Comparison of ENCODE assay signal across 26 mouse cellular contexts in genomic region chr2:101274045-101274664, GRCm38 (mm10).
DNase-seq lines count a peak whose midpoint lies in the region; ATAC-seq and TF ChIP-seq lines count a peak whose summit lies in the region.
"Had no signal": no experiment of that assay in that cellular context is flagged by ENCODE, and none has a peak within 500 bp of the region (broad histone marks: within the 10 kb centered on the region; RNA-seq: fewer than 3 reads in every experiment).

No protein-coding gene starts in this region.

- no peak overlapping the region for H3K27ac ChIP-seq in intestine, embryonic 14.5 days (ENCODE audit: low read depth)
- no peak overlapping the region for H3K27ac ChIP-seq in intestine, postnatal 0 days (ENCODE audit: low read depth, low read length)
- no peak overlapping the region for H3K27ac ChIP-seq in embryonic facial prominence, embryonic 10.5 days (replicated peaks)
- H3K27ac ChIP-seq: embryonic facial prominence, embryonic 13.5 days; forebrain, embryonic 10.5 days; forebrain, embryonic 13.5 days; heart, adult 2 months; heart, embryonic 10.5 days; heart, embryonic 13.5 days; hindbrain, embryonic 14.5 days; hindbrain, postnatal 0 days had no signal

- no peak overlapping the region for H3K9ac ChIP-seq in intestine, embryonic 14.5 days (ENCODE audit: low read length)
- H3K9ac ChIP-seq in intestine, postnatal 0 days (ENCODE audit: low read depth, low read length): no peak overlapping the region
- H3K9ac ChIP-seq: embryonic facial prominence, embryonic 13.5 days; forebrain, embryonic 13.5 days; heart, embryonic 13.5 days; hindbrain, embryonic 14.5 days had no signal

- DNase-seq in G1E (ENCODE audit: low spot score) (no peak), adipocyte (ENCODE audit: low spot score) (no peak)
- no peak for DNase-seq in intestine, embryonic 14.5 days (ENCODE audit: low spot score)
- peak; percentile 16 for DNase-seq in yolk sac, embryonic 10.5 days (ENCODE audit: low spot score)
- DNase-seq in embryonic facial prominence, embryonic 10.5 days (ENCODE audit: low spot score): no peak
- DNase-seq: adrenal gland, postnatal 10 days; adrenal gland, postnatal 36 days; cerebellum, adult 18-20 months; cerebellum, adult 9-10 months; cerebellum, postnatal 25 days; gastrocnemius, postnatal 10 days; gastrocnemius, postnatal 36 days; heart, adult 2 months; heart, postnatal 14 days; heart, postnatal 4 days had no signal

- no peaks in the 10 kb centered on the region for H3K9me3 ChIP-seq in G1E (replicated peaks)
- H3K9me3 ChIP-seq in intestine, embryonic 14.5 days (ENCODE audit: control insufficient read depth, low read length): no peaks in the 10 kb centered on the region
- H3K9me3 ChIP-seq in intestine, postnatal 0 days (ENCODE audit: control insufficient read depth): no peaks in the 10 kb centered on the region
- H3K9me3 ChIP-seq in embryonic facial prominence, embryonic 10.5 days: no peaks in the 10 kb centered on the region
- H3K9me3 ChIP-seq: embryonic facial prominence, embryonic 13.5 days; forebrain, embryonic 10.5 days; forebrain, embryonic 13.5 days; heart, embryonic 10.5 days; heart, embryonic 13.5 days had no signal

- H3K4me3 ChIP-seq in G1E (ENCODE audit: low read depth, low read length): no peak overlapping the region
- H3K4me3 ChIP-seq in intestine, embryonic 14.5 days (ENCODE audit: low read depth, low read length): no peak overlapping the region
- H3K4me3 ChIP-seq in intestine, postnatal 0 days (ENCODE audit: low read depth, low read length): no peak overlapping the region
- H3K4me3 ChIP-seq in embryonic facial prominence, embryonic 10.5 days: no peak overlapping the region
- H3K4me3 ChIP-seq: embryonic facial prominence, embryonic 13.5 days; forebrain, embryonic 10.5 days; forebrain, embryonic 13.5 days; heart, adult 2 months; heart, embryonic 10.5 days; heart, embryonic 13.5 days had no signal

- TF ChIP-seq CTCF in G1E (IDR thresholded peaks at IDR 0.05; ENCODE audit: low read depth, low read length): no peak
- TF ChIP-seq CTCF in intestine, postnatal 0 days (IDR thresholded peaks at IDR 0.05; ENCODE audit: low read depth): no peak

- H3K4me2 ChIP-seq in intestine, embryonic 14.5 days (ENCODE audit: low read length): no peak overlapping the region
- H3K4me2 ChIP-seq in intestine, postnatal 0 days (replicated peaks; ENCODE audit: low read depth): 0 out of 2 replicates have a peak overlapping the region, but pooled peaks have one; percentile 18
- H3K4me2 ChIP-seq: embryonic facial prominence, embryonic 13.5 days; forebrain, embryonic 13.5 days; heart, embryonic 13.5 days; hindbrain, embryonic 14.5 days had no signal

- H3K4me1 ChIP-seq in G1E (ENCODE audit: insufficient read depth, low read depth, low read length): peaks cover 3% of the 10 kb centered on the region; the same call in 1 of the 2 replicates
- H3K4me1 ChIP-seq in intestine, embryonic 14.5 days (replicated peaks; ENCODE audit: control insufficient read depth, insufficient read depth, low read length): no peaks in the 10 kb centered on the region
- H3K4me1 ChIP-seq in intestine, postnatal 0 days (replicated peaks; ENCODE audit: control insufficient read depth, insufficient read depth, low read length): 0 out of 2 replicates have a peak, but pooled peaks cover 4% of the 10 kb centered on the region
- H3K4me1 ChIP-seq in embryonic facial prominence, embryonic 10.5 days: no peaks in the 10 kb centered on the region
- H3K4me1 ChIP-seq: embryonic facial prominence, embryonic 13.5 days; forebrain, embryonic 13.5 days had no signal

- no peaks in the 10 kb centered on the region for H3K36me3 ChIP-seq in G1E (replicated peaks)
- H3K36me3 ChIP-seq in intestine, embryonic 14.5 days (ENCODE audit: control insufficient read depth, insufficient read depth, low read length): no peaks in the 10 kb centered on the region
- H3K36me3 ChIP-seq in intestine, postnatal 0 days (ENCODE audit: control insufficient read depth, insufficient read depth): no peaks in the 10 kb centered on the region
- no peaks in the 10 kb centered on the region for H3K36me3 ChIP-seq in embryonic facial prominence, embryonic 10.5 days (replicated peaks)
- H3K36me3 ChIP-seq: embryonic facial prominence, embryonic 13.5 days; forebrain, embryonic 10.5 days; heart, embryonic 10.5 days; heart, embryonic 13.5 days had no signal

- 49% methylated on average over 3 of the region's 3 CpGs for WGBS in intestine, embryonic 14.5 days
- WGBS in intestine, postnatal 0 days: 26% methylated on average over 3 of the region's 3 CpGs
- WGBS in embryonic facial prominence, embryonic 10.5 days: 76% methylated on average over 3 of the region's 3 CpGs

- no peaks in the 10 kb centered on the region for H3K27me3 ChIP-seq in G1E (ENCODE audit: insufficient read depth, low read length)
- no peaks in the 10 kb centered on the region for H3K27me3 ChIP-seq in intestine, embryonic 14.5 days (replicated peaks; ENCODE audit: control insufficient read depth, insufficient read depth, low read length)
- H3K27me3 ChIP-seq in intestine, postnatal 0 days (replicated peaks; ENCODE audit: control insufficient read depth, insufficient read depth, low read length): no peaks in the 10 kb centered on the region
- no peaks in the 10 kb centered on the region for H3K27me3 ChIP-seq in embryonic facial prominence, embryonic 10.5 days (replicated peaks; ENCODE audit: low read depth, poor library complexity, severe bottlenecking)
- H3K27me3 ChIP-seq: embryonic facial prominence, embryonic 13.5 days; forebrain, embryonic 13.5 days; heart, embryonic 13.5 days had no signal

- ATAC-seq in G1E (ENCODE audit: extremely low read depth, insufficient number of reproducible peaks, low FRiP score, poor library complexity, severe bottlenecking): peak; percentile 22; the same call in 1 of the 2 replicates
- 0 out of 2 replicates have a peak, but pooled peaks have one; percentile 67 for ATAC-seq in intestine, embryonic 14.5 days (replicated peaks; ENCODE audit: low FRiP score, low TSS enrichment, low read depth)
- no peak for ATAC-seq in intestine, postnatal 0 days
- ATAC-seq: activated CD4-positive, CD25-positive, alpha-beta regulatory T cell, adult 4 months; CD4-positive, CD25-positive, alpha-beta regulatory T cell, adult 4 months; forebrain, embryonic 13.5 days; forebrain, embryonic 16.5 days; hindbrain, postnatal 0 days had no signal
